Mouse (Mus musculus) liver, embryonic 13.5 days (tissue): ENCODE results near the gene Gm13287. TPM values are rescaled to one million over a fixed set of nuclear protein-coding genes. Genes with fewer than 3 reads are reported as not detected.
A peak's percentile ranks its signal among the peaks of the same experiment; 100 is the strongest.
"Not testable (repeated sequence)": the region's sequence is repeated elsewhere in the genome, so short reads cannot be mapped to it uniquely, and the experiment has no call there.

Experiments used
- ATAC-seq: fragments of 200-750 bp; cut with Nextera tagmentation; 2 replicates; pipeline ENCODE4 v1.8.0; 2017; ENCODE audit warnings: low read depth, mild to moderate bottlenecking, moderate number of reproducible peaks, moderate library complexity
- DNase-seq: peaks from one replicate; pipeline ENCODE4 v3.0.0; 2022
- H3K27ac ChIP-seq: fragments of 300-500 bp; sonication (generic); 2 replicates; pipeline ENCODE4 v1.5.1; 2015; ENCODE audit warnings: moderate library complexity, mild to moderate bottlenecking, inconsistent platforms
- H3K27me3 ChIP-seq: fragments of 300-500 bp; sonication (generic); 2 replicates; pipeline ENCODE4 v1.6.1; 2015; ENCODE audit warnings: mild to moderate bottlenecking, inconsistent platforms
- H3K36me3 ChIP-seq: fragments of 300-500 bp; sonication (generic); 2 replicates; pipeline ENCODE4 v1.6.1; 2015; ENCODE audit warnings: mild to moderate bottlenecking, inconsistent platforms
- H3K4me1 ChIP-seq: fragments of 300-500 bp; sonication (generic); replicated peaks from 2 replicates; pipeline ENCODE4 v1.6.1; 2015; ENCODE audit warnings: inconsistent platforms
- H3K4me2 ChIP-seq: fragments of 300-500 bp; sonication (generic); 2 replicates; pipeline ENCODE4 v1.6.1; 2015; ENCODE audit warnings: inconsistent platforms, mild to moderate bottlenecking, moderate library complexity
- H3K4me3 ChIP-seq: fragments of 300-500 bp; sonication (generic); replicated peaks from 2 replicates; pipeline ENCODE4 v1.5.1; 2015; ENCODE audit warnings: mild to moderate bottlenecking, inconsistent platforms
- H3K9ac ChIP-seq: fragments of 300-500 bp; sonication (generic); 2 replicates; pipeline ENCODE4 v1.6.1; 2015; ENCODE audit warnings: mild to moderate bottlenecking, inconsistent platforms
- H3K9me3 ChIP-seq: fragments of 300-500 bp; sonication (generic); replicated peaks from 2 replicates; pipeline ENCODE4 v1.6.1; 2016; ENCODE audit warnings: inconsistent platforms
- WGBS: fragments of 180-500 bp; shearing (Covaris S2); methylation state at CpG from one replicate; pipeline ENCODE4 v1.1.7; 2015; ENCODE audit not compliant: insufficient replicate concordance; 5-methylcytosine and 5-hydroxymethylcytosine counted together
- polyA plus RNA-seq: library from polyadenylated mRNA; unstranded; fragments of >200 nt; fragmentation: Nextera tagmentation; extraction: Ambion mirVana; gene quantifications from 2 replicates; pipeline ENCODE4 v1.2.1, GENCODE M21; 2015

Gm13287 gene
- polyA plus RNA-seq, 1 experiment from 2014 or later = not detected

GRCm38 (mm10) chr4:88799365-88799764 is 3.7 kb upstream of the Gm13287 start, which contains the start of gene Gm13285:
Gm13285 (plus strand) TSS chr4:88799665.
- H3K9ac ChIP-seq, ATAC-seq, H3K4me3 ChIP-seq, H3K4me1 ChIP-seq, H3K4me2 ChIP-seq, H3K36me3 ChIP-seq, H3K9me3 ChIP-seq, DNase-seq, H3K27ac ChIP-seq, H3K27me3 ChIP-seq: not testable (repeated sequence)
- 8% methylated on average over 5 of the region's 7 CpGs for WGBS

DNA sequence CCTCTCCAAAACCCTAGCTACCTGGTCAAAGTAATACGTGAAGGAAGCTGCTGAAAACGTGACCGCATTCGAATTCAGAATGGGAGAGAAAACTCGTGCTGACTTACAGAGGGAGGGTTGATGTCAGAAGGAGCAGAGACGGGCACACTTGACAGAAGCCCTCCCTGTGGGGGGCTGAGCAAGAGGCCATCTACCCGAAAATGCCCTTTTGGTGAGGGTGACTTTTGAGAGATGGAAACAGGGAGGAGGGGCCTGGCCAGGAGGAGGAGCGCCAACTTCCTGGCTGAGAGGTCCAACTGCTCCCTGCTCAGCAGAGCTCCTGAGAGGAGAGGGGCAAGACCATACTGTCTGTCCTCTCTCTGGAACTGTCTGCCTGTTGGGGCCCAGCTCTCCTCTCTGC is 2.2 kb downstream of the Gm13287 start, which contains the start of gene Gm13288:
Gm13288 (plus strand) TSS at position 301 of the 400 bp plus-strand sequence.
- not testable (repeated sequence) for ATAC-seq, DNase-seq, H3K9ac ChIP-seq, H3K36me3 ChIP-seq, H3K4me1 ChIP-seq, H3K4me3 ChIP-seq, H3K9me3 ChIP-seq, H3K27ac ChIP-seq
- no CpG with 5 or more reads among the region's 8 CpGs for WGBS
- H3K4me2 ChIP-seq = peak within 1 kb of the TSS; percentile 42; the same call in 1 of the 2 replicates
- peaks cover 12% of the 10 kb centered on the region; the same call in 1 of the 2 replicates for H3K27me3 ChIP-seq

- 0% methylated on average over 9 of the region's 34 CpGs for WGBS
- H3K27ac ChIP-seq, H3K36me3 ChIP-seq, H3K9ac ChIP-seq, DNase-seq, H3K9me3 ChIP-seq, ATAC-seq, H3K4me3 ChIP-seq, H3K4me1 ChIP-seq: not testable (repeated sequence)
- Histone ChIP-seq H3K27me3 (peaks cover 12% of the 10 kb centered on the region; the same call in 1 of the 2 replicates), H3K4me2 (peak overlapping the region; percentile 42; the same call in 1 of the 2 replicates)
These were observed 2.7 kb downstream of the Gm13287 start for GRCm38 (mm10) chr4:88805761-88806160.

GRCm38 (mm10) chr4:88815928-88816327 is 12.9 kb downstream of the Gm13287 start, which contains the start of gene Ifna7:
Ifna7 (plus strand) TSS chr4:88816228.
- no peak within 1 kb of the TSS for H3K4me2 ChIP-seq
- H3K4me3 ChIP-seq = no peak within 1 kb of the TSS
- no peaks in the 10 kb centered on the region for H3K4me1 ChIP-seq
- H3K9ac ChIP-seq = no peak within 1 kb of the TSS
- WGBS = 35% methylated on average over 3 of the region's 3 CpGs
- DNase-seq (no peak), ATAC-seq (no peak)
- H3K27me3 ChIP-seq = 0 out of 2 replicates have a peak, but pooled peaks cover 4% of the 10 kb centered on the region
- H3K27ac ChIP-seq = no peak within 1 kb of the TSS
- H3K36me3 ChIP-seq = no peaks in the 10 kb centered on the region
- no peaks in the 10 kb centered on the region for H3K9me3 ChIP-seq

GRCm38 (mm10) chr4:88819659-88820058 is 16.6 kb downstream of the Gm13287 start, which contains the start of gene Ifna11:
Ifna11 (plus strand) TSS chr4:88819959.
- H3K4me2 ChIP-seq = no peak within 1 kb of the TSS
- H3K36me3 ChIP-seq = no peaks in the 10 kb centered on the region
- no peak for DNase-seq
- H3K4me1 ChIP-seq = no peaks in the 10 kb centered on the region
- H3K9me3 ChIP-seq = no peaks in the 10 kb centered on the region
- no peak within 1 kb of the TSS for H3K27ac ChIP-seq
- H3K4me3 ChIP-seq = no peak within 1 kb of the TSS
- H3K27me3 ChIP-seq = 0 out of 2 replicates have a peak, but pooled peaks cover 4% of the 10 kb centered on the region
- H3K9ac ChIP-seq = no peak within 1 kb of the TSS
- ATAC-seq = no peak
- WGBS = 52% methylated on average over 1 of the region's 1 CpGs

GRCm38 (mm10) chr4:88822995-88823394 is 19.9 kb downstream of the Gm13287 start:
- no peak for DNase-seq
- no peak for ATAC-seq
- 19% methylated on average over 4 of the region's 4 CpGs for WGBS

GRCm38 (mm10) chr4:88827116-88827515 is 24.1 kb downstream of the Gm13287 start, which contains the start of gene Ifna6:
Ifna6 (plus strand) TSS chr4:88827416.
- not testable (repeated sequence) for H3K9ac ChIP-seq, H3K9me3 ChIP-seq, DNase-seq, H3K4me3 ChIP-seq, H3K4me2 ChIP-seq, H3K27me3 ChIP-seq, H3K4me1 ChIP-seq, H3K36me3 ChIP-seq, H3K27ac ChIP-seq, ATAC-seq

More at GRCm38 (mm10) chr4:88822995-88823394, 19.9 kb downstream of the Gm13287 start:
- H3K4me1 ChIP-seq = no peaks in the 10 kb centered on the region
- H3K9me3 ChIP-seq = no peaks in the 10 kb centered on the region
- H3K36me3 ChIP-seq = no peaks in the 10 kb centered on the region
- no peak overlapping the region for H3K27ac ChIP-seq
- no peaks in the 10 kb centered on the region for H3K27me3 ChIP-seq
- H3K4me3 ChIP-seq = no peak overlapping the region
- H3K9ac ChIP-seq = no peak overlapping the region
- H3K4me2 ChIP-seq = no peak overlapping the region

DNA sequence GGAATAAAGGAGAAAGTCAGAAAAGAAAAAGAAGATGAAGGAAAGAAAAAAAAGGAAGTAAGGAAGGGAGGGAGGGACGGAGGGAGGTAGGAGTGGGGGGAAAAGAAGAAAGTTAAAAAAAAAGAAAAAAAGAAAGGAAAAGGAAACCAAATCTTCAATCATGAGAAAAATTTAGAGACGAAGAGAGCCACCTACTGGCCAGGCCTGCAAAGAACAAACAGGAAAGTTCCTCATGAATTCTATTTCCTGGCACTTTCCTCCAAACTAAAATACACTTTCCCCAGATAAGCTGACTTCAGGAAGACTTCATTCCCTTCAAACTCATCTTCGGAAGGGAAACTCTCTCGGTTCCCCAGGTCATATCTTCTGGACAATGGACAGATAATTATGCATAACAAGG is 27.5 kb downstream of the Gm13287 start:
- Histone ChIP-seq H3K4me2 (no peak overlapping the region), H3K27ac (no peak overlapping the region), H3K4me3 (no peak overlapping the region), H3K9me3 (no peaks in the 10 kb centered on the region), H3K4me1 (no peaks in the 10 kb centered on the region), H3K9ac (no peak overlapping the region), H3K27me3 (no peaks in the 10 kb centered on the region), H3K36me3 (no peaks in the 10 kb centered on the region)
- WGBS = 16% methylated on average over 4 of the region's 4 CpGs
- ATAC-seq (no peak), DNase-seq (no peak)

DNA sequence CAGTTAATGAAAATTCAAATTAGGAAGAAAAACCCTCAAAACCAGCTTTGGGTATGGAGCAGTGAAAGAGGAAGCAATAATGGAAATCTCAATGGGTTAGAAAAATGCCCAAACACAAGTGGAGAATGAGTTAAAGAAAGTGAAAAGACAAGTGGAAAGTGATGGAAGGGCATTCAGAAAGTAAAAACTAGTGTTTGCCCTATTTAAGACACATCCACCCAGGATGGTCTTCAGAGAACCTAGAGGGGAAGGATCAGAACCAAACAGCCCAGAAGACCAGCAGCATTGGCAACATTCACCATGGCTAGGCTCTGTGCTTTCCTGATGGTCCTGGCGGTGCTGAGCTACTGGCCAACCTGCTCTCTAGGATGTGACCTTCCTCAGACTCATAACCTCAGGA is 32.2 kb downstream of the Gm13287 start, which contains the start of gene Ifna5:
Ifna5 (plus strand) TSS at position 301 of the 400 bp plus-strand sequence.
- DNase-seq, H3K9ac ChIP-seq, H3K27me3 ChIP-seq, H3K4me3 ChIP-seq, H3K4me2 ChIP-seq, H3K27ac ChIP-seq, ATAC-seq, H3K36me3 ChIP-seq, H3K9me3 ChIP-seq, H3K4me1 ChIP-seq: not testable (repeated sequence)
- 77% methylated on average over 1 of the region's 1 CpGs for WGBS

GRCm38 (mm10) chr4:88838828-88839227 is 35.8 kb downstream of the Gm13287 start:
- ATAC-seq (no peak), DNase-seq (no peak)
- Histone ChIP-seq H3K9me3 (no peaks in the 10 kb centered on the region), H3K4me3 (no peak overlapping the region), H3K4me1 (no peaks in the 10 kb centered on the region), H3K27me3 (no peaks in the 10 kb centered on the region), H3K4me2 (no peak overlapping the region), H3K27ac (no peak overlapping the region), H3K9ac (no peak overlapping the region), H3K36me3 (no peaks in the 10 kb centered on the region)
- 27% methylated on average over 3 of the region's 3 CpGs for WGBS

GRCm38 (mm10) chr4:88840058-88840457 is 37.0 kb downstream of the Gm13287 start:
- H3K4me1 ChIP-seq = no peaks in the 10 kb centered on the region
- H3K9ac ChIP-seq = no peak overlapping the region
- DNase-seq (no peak), ATAC-seq (no peak)
- H3K36me3 ChIP-seq = no peaks in the 10 kb centered on the region
- no peak overlapping the region for H3K4me3 ChIP-seq
- no peaks in the 10 kb centered on the region for H3K27me3 ChIP-seq
- H3K27ac ChIP-seq = no peak overlapping the region
- no peaks in the 10 kb centered on the region for H3K9me3 ChIP-seq
- no peak overlapping the region for H3K4me2 ChIP-seq
- WGBS = 40% methylated on average over 3 of the region's 3 CpGs

DNA sequence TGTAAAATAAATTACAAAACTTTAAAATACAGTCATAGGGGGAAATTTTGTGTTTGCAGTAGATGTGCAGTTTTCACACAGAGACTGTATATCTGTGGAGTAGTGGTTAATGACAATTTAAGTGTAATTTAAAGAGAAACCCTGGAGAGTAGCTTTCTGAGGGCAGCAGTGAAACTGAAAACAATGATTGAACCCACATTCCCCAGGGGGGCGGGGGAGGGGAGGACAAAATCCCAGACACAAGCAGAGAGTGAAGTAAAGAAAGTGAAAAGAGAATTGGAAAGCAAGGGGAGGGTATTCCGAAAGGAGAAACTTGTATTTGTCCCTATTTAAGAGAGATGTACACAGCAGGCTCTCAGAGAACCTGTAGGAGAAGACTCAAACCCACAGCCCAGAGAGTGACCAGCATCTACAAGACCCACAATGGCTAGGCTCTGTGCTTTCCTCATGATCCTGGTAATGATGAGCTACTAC is 38.4 kb downstream of the Gm13287 start, which contains the start of gene Ifna4:
Ifna4 (plus strand) TSS at position 424 of the 474 bp plus-strand sequence.
- Histone ChIP-seq H3K27ac (no peak within 1 kb of the TSS), H3K4me2 (no peak within 1 kb of the TSS), H3K27me3 (no peaks in the 10 kb centered on the region), H3K4me3 (no peak within 1 kb of the TSS), H3K36me3 (no peaks in the 10 kb centered on the region), H3K9ac (no peak within 1 kb of the TSS), H3K9me3 (no peaks in the 10 kb centered on the region), H3K4me1 (no peaks in the 10 kb centered on the region)
- ATAC-seq (no peak), DNase-seq (no peak)
- 27% methylated on average over 2 of the region's 2 CpGs for WGBS
